Mouse (Mus musculus): ENCODE measurements around the gene Stxbp4. TPM values are rescaled to one million over a fixed set of nuclear protein-coding genes. Genes with fewer than 3 reads are reported as not detected.

The Stxbp4 gene
- total RNA-seq, 2 experiments from 2014 or later: 12.3 to 13.0 TPM

DNA sequence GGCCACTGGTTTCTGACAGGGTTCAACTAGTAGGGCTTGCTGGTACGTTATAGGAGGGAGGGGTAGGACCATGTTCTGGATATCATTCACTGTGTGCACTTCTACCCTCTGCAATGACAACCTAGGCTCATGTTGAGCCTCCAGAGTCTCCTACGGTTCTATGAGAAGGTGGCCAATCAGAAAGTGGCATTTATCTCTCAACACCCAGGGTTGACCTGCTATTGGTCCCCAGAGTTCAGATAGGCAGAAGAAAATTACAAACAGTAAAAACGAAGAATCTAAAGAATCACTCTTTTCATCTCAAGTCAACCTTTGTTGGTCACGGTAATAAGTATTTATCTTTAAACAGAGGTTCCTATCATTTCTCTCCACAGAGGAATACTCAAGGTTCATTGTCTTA is 29.0 kb upstream of the Stxbp4 start:
- H3K4me3 ChIP-seq: no peak overlapping the region
- no peak overlapping the region for H3K27ac ChIP-seq
- DNase-seq (ENCODE audit: extremely low spot score in 1 of 2, low spot score in 2 of 2): no peak
- TF ChIP-seq CTCF (IDR thresholded peaks at IDR 0.05): no peak
- intact Hi-C loops (cut with DNase I): no loop called here

DNA sequence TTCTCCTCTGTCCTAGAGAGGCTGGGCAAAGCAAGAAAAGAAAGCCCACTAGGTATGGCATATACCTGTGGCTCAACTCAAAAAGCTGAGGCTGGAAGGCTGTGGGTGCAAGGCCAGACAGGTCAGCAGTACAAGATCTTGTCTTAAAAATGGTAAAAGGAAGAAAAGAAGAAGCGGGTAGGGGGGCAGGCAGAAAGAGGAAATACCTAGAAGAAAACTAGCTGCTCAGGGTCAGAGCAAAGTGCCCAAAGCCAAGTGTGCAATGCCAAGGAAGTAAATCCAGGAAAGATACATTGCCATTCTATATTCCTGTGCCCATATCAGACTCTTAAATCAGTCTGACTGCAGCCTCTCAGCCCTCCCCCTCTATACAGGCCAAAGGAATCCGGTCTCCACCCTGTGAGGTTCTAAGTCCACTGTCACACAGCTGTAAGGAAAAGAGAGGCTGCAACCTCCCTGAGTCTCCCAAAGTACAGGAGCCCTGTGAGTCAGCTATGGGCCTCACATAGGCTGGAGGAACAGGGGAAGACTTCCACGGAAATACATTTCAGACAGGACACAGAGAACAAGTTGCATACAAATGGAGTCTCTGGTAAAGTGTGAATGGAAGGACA is 28.4 kb upstream of the Stxbp4 start:
- intact Hi-C loops (cut with DNase I): no loop called here
- H3K27ac ChIP-seq: peak overlapping the region; percentile 20
- no peak for TF ChIP-seq CTCF (IDR thresholded peaks at IDR 0.05)

DNA sequence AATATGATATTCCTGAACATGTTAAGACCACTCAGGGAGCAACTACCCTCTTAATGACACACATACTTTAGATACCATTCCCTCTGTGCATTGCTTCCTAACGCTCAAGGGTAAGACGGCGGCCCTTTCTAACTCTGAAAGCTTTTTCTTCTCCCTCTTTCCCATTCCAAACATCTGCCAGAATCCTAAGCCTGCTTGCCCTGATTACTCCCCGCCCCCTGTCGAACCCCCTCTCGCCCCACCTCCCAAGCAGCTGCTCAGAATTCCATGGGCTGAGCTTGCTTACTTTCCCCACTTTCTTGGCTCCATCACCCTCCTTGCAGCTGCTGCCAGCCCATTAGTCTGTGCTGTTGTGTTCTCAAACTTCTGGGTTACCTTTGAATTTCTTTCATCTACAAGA is 27.3 kb upstream of the Stxbp4 start:
- peak overlapping the region; percentile 66 for H3K27ac ChIP-seq
- intact Hi-C loops (cut with DNase I): no loop called here
- no peak for DNase-seq (ENCODE audit: extremely low spot score in 1 of 2, low spot score in 2 of 2)

More for the DNA sequence above, 28.4 kb upstream of the Stxbp4 start:
- no peak overlapping the region for H3K4me3 ChIP-seq
- no peak for DNase-seq (ENCODE audit: extremely low spot score in 1 of 2, low spot score in 2 of 2)

DNA sequence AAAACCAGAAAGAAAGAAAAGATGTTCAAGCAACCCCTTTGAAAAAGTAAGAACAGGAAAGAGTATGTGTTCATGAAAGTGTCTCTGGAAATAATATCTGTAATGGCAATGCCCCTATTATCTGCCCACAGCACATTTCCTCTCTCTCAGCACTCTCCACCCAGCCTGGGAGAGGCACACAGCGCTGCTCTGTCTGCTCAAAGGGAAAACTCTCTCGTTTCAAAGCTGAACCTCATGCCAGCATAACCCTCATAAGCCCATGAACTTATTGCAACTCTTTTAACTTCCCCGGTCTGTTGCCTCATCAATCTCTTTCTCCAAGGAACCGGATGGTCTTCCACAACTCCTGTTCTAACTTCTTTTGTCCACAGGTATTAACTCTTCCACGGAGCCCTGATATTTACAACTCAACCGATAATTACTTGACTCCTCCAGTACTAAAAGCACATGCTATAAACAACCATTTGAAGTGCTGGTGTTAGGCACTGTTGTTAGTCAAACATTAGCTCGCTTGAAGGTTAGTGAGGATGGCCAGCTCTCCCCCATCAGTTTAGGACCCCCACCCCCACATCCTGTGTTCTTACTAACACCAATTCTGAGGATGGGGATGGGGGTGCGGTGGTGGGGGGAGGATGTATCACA is 26.6 kb upstream of the Stxbp4 start:
- DNase-seq (ENCODE audit: extremely low spot score in 1 of 2, low spot score in 2 of 2): no peak
- peak overlapping the region; percentile 66; the same call in 1 of the 2 replicates for H3K27ac ChIP-seq
- no peak for TF ChIP-seq CTCF (IDR thresholded peaks at IDR 0.05)
- H3K4me3 ChIP-seq: no peak overlapping the region
- intact Hi-C loops (cut with DNase I): no loop called here

More for the DNA sequence above, 27.3 kb upstream of the Stxbp4 start:
- H3K4me3 ChIP-seq: no peak overlapping the region
- TF ChIP-seq CTCF (IDR thresholded peaks at IDR 0.05): no peak

DNA sequence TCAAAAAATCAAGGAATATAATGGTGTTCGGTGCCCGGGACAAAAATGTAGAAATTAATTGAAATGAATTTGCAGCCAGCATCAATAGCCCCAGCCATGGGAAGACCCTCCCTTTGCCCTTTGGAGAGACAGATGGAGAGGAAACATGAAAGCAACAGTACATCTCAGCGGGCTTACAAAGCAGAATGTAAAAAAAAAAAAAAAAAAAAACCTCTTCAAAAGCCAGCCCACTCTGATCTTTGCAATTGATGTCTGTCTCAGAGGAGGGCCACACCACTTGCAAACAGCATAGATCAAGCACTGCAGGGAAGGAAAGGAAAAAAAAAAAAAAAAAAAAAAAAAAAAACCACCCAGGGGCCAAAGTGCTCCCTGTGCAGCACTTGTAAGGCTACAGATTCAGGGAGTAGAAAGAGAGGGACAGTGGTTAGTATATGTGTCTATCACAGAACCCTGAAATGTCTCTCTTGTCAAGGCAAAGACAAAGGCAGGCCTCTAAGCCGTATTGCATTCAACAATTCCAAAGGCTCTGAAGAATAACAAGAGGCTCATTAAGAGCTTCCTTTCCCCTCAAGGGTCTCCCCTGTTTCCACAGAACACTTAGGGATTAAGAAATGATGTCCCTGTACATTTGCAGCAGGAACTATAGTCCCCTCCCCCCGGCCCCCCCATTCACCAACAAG is 25.9 kb upstream of the Stxbp4 start:
- DNase-seq (ENCODE audit: extremely low spot score in 1 of 2, low spot score in 2 of 2): no peak
- intact Hi-C loops (cut with DNase I): no loop called here
- Histone ChIP-seq H3K4me3 (no peak overlapping the region), H3K27ac (no peak overlapping the region; the same call in 1 of the 2 replicates)
- TF ChIP-seq CTCF (IDR thresholded peaks at IDR 0.05): no peak

DNA sequence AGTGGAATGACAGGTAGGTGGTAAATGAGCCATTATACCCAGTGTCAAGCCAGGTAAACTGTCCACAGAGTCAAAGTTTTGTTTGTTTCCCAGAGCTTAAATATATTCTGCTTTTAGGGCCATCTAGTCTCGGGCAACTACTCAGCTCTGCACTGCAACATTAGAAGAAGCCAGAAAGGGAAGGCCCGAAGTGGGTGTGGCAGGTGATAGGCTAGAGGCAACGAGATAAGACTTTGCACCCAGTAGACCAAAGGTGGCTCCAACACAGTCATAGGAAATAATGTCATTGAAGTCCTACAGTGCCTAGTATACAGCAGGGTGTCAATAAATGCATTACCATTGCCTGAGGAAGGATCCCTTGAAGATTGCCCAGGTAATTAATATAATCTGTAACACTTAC is 25.2 kb upstream of the Stxbp4 start:
- no peak overlapping the region for H3K27ac ChIP-seq
- TF ChIP-seq CTCF (IDR thresholded peaks at IDR 0.05): no peak
- H3K4me3 ChIP-seq: no peak overlapping the region
- no peak for DNase-seq (ENCODE audit: extremely low spot score in 1 of 2, low spot score in 2 of 2)
- intact Hi-C loops (cut with DNase I): no loop called here

DNA sequence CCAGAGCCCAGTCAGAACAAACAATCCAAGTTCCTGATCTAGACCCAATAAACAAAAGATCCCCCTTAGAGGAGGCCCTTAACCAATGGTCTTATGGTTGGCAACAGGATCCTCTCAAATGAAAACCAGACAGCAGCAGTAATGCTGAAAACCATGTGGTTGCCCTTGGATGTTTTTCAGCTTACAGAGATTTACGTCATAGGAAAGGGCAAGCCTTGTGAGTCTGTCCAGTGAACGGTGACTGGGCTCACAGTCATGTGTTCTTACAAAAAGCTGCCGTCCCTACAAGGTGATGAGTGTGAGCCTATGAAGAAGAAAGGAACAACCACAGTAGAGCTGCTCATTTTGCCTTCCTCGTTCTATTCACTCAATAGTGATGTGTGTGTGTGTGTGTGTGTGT is 22.8 kb upstream of the Stxbp4 start:
- Histone ChIP-seq H3K4me3 (no peak overlapping the region), H3K27ac (no peak overlapping the region)
- intact Hi-C loops (cut with DNase I): no loop called here
- no peak for DNase-seq (ENCODE audit: extremely low spot score in 1 of 2, low spot score in 2 of 2)
- no peak for TF ChIP-seq CTCF (IDR thresholded peaks at IDR 0.05)

DNA sequence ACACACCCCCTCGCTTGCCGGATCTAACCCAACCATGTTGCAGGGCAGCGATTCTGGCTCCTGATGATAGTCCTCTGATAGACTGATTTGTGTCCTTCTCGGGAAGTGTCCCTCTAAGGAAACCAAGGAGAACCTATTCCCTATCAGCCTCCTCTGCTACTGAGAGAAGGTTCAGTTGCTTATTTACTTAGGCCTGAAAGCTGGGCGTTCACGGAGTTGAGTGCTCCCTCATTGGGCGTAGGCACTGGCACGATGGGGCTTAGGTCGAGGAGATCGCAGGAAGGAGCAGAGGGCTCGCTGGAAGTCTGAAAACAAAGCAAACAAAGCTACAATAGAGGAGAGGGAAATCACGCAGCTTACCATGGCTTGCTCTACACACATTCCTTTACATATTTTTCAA is 19.6 kb upstream of the Stxbp4 start:
- no peak for TF ChIP-seq CTCF (IDR thresholded peaks at IDR 0.05)
- no peak overlapping the region for H3K27ac ChIP-seq
- intact Hi-C loops (cut with DNase I): no loop called here

DNA sequence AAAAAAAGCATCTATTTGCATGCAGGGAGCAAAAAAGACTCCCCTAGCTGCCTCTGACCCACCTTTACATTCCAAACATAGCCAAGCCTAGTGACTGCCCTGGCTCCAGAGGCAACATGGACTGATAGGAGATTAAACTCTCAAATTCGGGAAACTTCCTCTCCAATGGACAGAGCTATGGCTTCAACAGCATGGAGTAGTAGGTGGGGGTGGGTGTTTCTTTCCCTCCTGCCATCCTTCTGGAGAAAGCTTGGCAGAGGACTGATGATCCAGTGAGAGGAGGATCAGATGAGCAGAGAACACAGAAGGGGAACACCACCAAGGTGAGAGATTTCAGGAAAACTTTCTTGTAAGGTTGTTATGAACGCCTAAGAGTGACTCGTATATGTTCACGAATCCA is 14.7 kb upstream of the Stxbp4 start:
- no peak overlapping the region for H3K4me3 ChIP-seq
- H3K27ac ChIP-seq: no peak overlapping the region
- intact Hi-C loops (cut with DNase I): no loop called here
- no peak for TF ChIP-seq CTCF (IDR thresholded peaks at IDR 0.05)
- DNase-seq (ENCODE audit: extremely low spot score in 1 of 2, low spot score in 2 of 2): no peak

More for the DNA sequence above, 19.6 kb upstream of the Stxbp4 start:
- DNase-seq (ENCODE audit: extremely low spot score in 1 of 2, low spot score in 2 of 2): no peak
- H3K4me3 ChIP-seq: no peak overlapping the region

DNA sequence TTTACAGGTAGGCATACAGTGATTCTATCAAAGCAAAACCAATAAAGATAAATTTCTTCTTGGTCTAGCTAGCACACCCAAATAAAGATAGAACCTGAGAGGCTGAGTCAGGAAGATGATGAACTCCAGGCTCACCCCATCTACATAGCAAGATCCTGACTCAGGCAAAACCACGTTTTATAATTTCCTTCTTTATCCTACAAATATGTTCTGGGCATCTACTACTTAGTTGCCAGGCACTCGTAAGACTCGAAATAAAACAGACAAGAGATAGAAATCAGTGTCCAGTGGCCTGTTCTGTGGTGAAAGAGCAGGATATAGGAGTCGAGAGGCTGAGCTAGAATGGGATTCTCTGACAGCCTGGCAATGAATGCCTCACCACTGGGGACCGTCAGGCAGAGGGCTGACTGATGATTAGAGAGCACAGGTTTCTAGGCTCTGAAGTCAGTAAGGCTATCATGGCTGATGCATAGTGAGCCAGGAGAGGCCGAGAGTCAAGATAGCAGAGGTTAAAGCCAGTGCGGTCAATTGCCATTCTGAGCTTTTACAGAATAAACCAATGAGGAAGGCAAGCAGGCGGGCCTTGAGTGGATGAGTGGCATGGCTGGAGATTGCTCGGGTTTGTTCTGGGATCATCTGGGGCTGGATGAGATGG is 12.5 kb upstream of the Stxbp4 start:
- Histone ChIP-seq H3K4me3 (no peak overlapping the region), H3K27ac (no peak overlapping the region)
- DNase-seq (ENCODE audit: extremely low spot score in 1 of 2, low spot score in 2 of 2): no peak
- intact Hi-C loops (cut with DNase I): no loop called here
- TF ChIP-seq CTCF (IDR thresholded peaks at IDR 0.05): no peak

DNA sequence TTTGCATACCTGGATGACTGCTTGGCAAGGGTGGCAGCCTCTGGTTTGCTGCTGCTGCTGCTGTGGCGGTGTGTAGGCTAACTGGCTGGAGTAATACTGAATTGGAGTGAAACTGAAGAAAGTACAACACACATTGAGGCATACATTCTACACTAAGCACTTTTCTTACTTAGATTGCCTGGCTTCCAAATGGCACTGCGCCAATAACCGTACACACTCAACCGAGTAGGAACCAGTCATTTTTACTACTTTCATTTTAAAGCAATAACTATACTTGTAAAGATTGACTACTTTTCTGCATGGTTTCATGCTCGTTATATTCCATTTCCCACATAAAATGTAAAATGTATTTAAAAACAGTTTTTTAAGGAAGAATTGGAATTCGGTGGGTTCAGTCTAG is 11.9 kb upstream of the Stxbp4 start:
- no peak overlapping the region for H3K27ac ChIP-seq
- no peak overlapping the region for H3K4me3 ChIP-seq
- intact Hi-C loops (cut with DNase I): no loop called here
- no peak for TF ChIP-seq CTCF (IDR thresholded peaks at IDR 0.05)
- no peak for DNase-seq (ENCODE audit: extremely low spot score in 1 of 2, low spot score in 2 of 2)

DNA sequence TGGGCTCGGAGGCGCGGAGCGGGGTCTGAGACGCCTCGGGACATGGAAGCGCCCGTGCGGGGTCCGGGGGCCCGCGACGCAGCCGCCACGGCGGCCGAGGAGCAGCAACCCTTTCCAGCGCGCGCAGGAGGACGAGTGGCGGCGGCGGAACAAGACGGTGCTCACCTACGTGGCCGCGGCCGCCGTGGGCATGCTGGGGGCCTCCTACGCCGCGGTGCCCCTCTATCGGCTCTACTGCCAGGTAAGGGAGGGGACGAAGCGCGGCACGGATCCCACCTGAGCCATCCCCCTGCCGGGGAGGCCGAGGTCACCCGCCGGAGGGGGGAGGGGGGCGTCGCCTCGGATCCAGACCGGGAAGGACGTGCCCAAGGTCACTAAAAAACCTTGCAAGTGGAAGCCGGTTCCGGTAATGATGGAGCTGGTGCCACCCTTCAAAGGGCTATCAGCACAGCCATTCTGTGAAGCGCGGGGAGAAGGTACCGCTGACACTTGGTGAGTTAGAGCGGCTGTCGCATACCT is 487 bp upstream of the Stxbp4 start:
- no peak for DNase-seq (ENCODE audit: extremely low spot score in 1 of 2, low spot score in 2 of 2)
- no peak for TF ChIP-seq CTCF (IDR thresholded peaks at IDR 0.05)
- H3K27ac ChIP-seq: peak overlapping the region; percentile 93
- intact Hi-C loops (cut with DNase I): no loop called here
- peak overlapping the region; percentile 96 for H3K4me3 ChIP-seq
